Mouse (Mus musculus) MEL (cell line): Measurements from ENCODE around the gene Cnep1r1. TPM values are rescaled to one million over a fixed set of nuclear protein-coding genes. Genes with fewer than 3 reads are reported as not detected.
A peak's percentile ranks its signal among the peaks of the same experiment; 100 is the strongest.

Experiments
- DNase-seq: peaks from one replicate; pipeline ENCODE4 v3.0.0; 2011; ENCODE audit warnings: low read depth, low spot score
- H3K27ac ChIP-seq: 2 replicates; pipeline ENCODE4 v1.5.1; 2012; ENCODE audit warnings: low read depth, mild to moderate bottlenecking, control low read depth, low read length, moderate library complexity; ENCODE audit not compliant: control insufficient read depth
- H3K27me3 ChIP-seq, 2 experiments: fragments of 150-350 bp in 1 of 2; sonication (generic) in 1 of 2; 2 replicates each; pipeline ENCODE4 v1.6.1; 2012; ENCODE audit warnings: low read length in 2 of 2, mild to moderate bottlenecking in 2 of 2, improper control_type of control experiment in 1 of 2, moderate library complexity in 1 of 2; ENCODE audit not compliant: insufficient read depth in 2 of 2, control insufficient read depth in 1 of 2
- H3K36me3 ChIP-seq, 2 experiments: 2 replicates each; pipeline ENCODE4 v1.6.1; 2012 to 2014; ENCODE audit warnings: low read length in 2 of 2, improper control_type of control experiment in 1 of 2, inconsistent platforms in 1 of 2, mild to moderate bottlenecking in 1 of 2; ENCODE audit not compliant: insufficient read depth in 2 of 2, control insufficient read depth in 1 of 2
- H3K4me1 ChIP-seq, 2 experiments: fragments of 150-350 bp in 1 of 2; sonication (generic) in 1 of 2; 2 replicates each; pipeline ENCODE4 v1.6.1; 2012; ENCODE audit warnings: low read length in 2 of 2, improper control_type of control experiment in 1 of 2, mild to moderate bottlenecking in 1 of 2; ENCODE audit not compliant: insufficient read depth in 2 of 2, control insufficient read depth in 1 of 2
- H3K4me3 ChIP-seq, 2 experiments: fragments of 150-350 bp in 1 of 2; sonication (generic) in 1 of 2; 2 replicates each; pipeline ENCODE4 v1.5.1; 2012; ENCODE audit warnings: low read depth in 2 of 2, low read length in 2 of 2, mild to moderate bottlenecking in 2 of 2, moderate library complexity in 2 of 2, control low read depth in 1 of 2, improper control_type of control experiment in 1 of 2; ENCODE audit not compliant: control insufficient read depth in 1 of 2, insufficient read depth in 1 of 2
- H3K79me2 ChIP-seq: 2 replicates; pipeline ENCODE4 v1.6.1; 2012; ENCODE audit warnings: mild to moderate bottlenecking, low read length, moderate library complexity; ENCODE audit not compliant: control insufficient read depth, poor library complexity, insufficient read depth
- H3K9ac ChIP-seq: 2 replicates; pipeline ENCODE4 v1.6.1; 2012; ENCODE audit warnings: low read depth, mild to moderate bottlenecking, control low read depth, low read length, moderate library complexity; ENCODE audit not compliant: control insufficient read depth, poor library complexity, severe bottlenecking
- H3K9me3 ChIP-seq: fragments of 150-350 bp; sonication (generic); replicated peaks from 2 replicates; pipeline ENCODE4 v1.6.1; 2012; ENCODE audit warnings: mild to moderate bottlenecking, low read length, improper control_type of control experiment, moderate library complexity; ENCODE audit not compliant: insufficient read depth
- BHLHE40 ChIP-seq: IDR thresholded peaks from 2 replicates; pipeline ENCODE4 v1.6.1; 2012; ENCODE audit warnings: low read depth, mild to moderate bottlenecking, inconsistent platforms, low read length, improper control_type of control experiment, borderline replicate concordance
- CHD2 ChIP-seq: IDR thresholded peaks from 2 replicates; pipeline ENCODE4 v1.6.1; 2011; ENCODE audit warnings: low read length, improper control_type of control experiment
- EP300 ChIP-seq, 2 experiments: IDR thresholded peaks; 2 replicates each; pipeline ENCODE4 v1.6.1; 2011; ENCODE audit warnings: improper control_type of control experiment in 2 of 2, low read length in 2 of 2, low read depth in 1 of 2, mild to moderate bottlenecking in 1 of 2
- ETS1 ChIP-seq: IDR thresholded peaks from 2 replicates; pipeline ENCODE4 v1.6.1; 2012; ENCODE audit warnings: low read depth, mild to moderate bottlenecking, inconsistent platforms, low read length, improper control_type of control experiment, moderate library complexity
- GABPA ChIP-seq: IDR thresholded peaks from 2 replicates; pipeline ENCODE4 v1.6.1; 2012; ENCODE audit warnings: low read depth, mild to moderate bottlenecking, inconsistent platforms, low read length, improper control_type of control experiment, moderate library complexity
- GATA1 ChIP-seq: IDR thresholded peaks from 2 replicates; pipeline ENCODE4 v1.6.1; 2011; ENCODE audit warnings: low read depth, low read length, improper control_type of control experiment
- HCFC1 ChIP-seq: IDR thresholded peaks from 2 replicates; pipeline ENCODE4 v1.6.1; 2012; ENCODE audit warnings: low read depth, mild to moderate bottlenecking, inconsistent platforms, low read length, improper control_type of control experiment, moderate library complexity
- KAT2A ChIP-seq: conservative IDR thresholded peaks from 2 replicates; pipeline ENCODE4 v1.6.1; 2012; ENCODE audit warnings: low read depth, low read length, improper control_type of control experiment, inconsistent platforms
- MAX ChIP-seq: IDR thresholded peaks from 2 replicates; pipeline ENCODE4 v1.6.1; 2011; ENCODE audit warnings: low read length, improper control_type of control experiment
- MAZ ChIP-seq: IDR thresholded peaks from 2 replicates; pipeline ENCODE4 v1.6.1; 2012; ENCODE audit warnings: low read depth, mild to moderate bottlenecking, inconsistent platforms, low read length, improper control_type of control experiment
- MXI1 ChIP-seq: IDR thresholded peaks from 2 replicates; pipeline ENCODE4 v1.6.1; 2011; ENCODE audit warnings: mild to moderate bottlenecking, low read depth, low read length, improper control_type of control experiment
- MYB ChIP-seq: IDR thresholded peaks from 2 replicates; pipeline ENCODE4 v1.6.1; 2011; ENCODE audit warnings: mild to moderate bottlenecking, low read depth, low read length, improper control_type of control experiment
- MYC ChIP-seq: IDR thresholded peaks from 2 replicates; pipeline ENCODE4 v1.6.1; 2011; ENCODE audit warnings: low read depth, mild to moderate bottlenecking, low read length, improper control_type of control experiment, moderate library complexity
- NELFE ChIP-seq: IDR thresholded peaks from 2 replicates; pipeline ENCODE4 v1.6.1; 2011; ENCODE audit warnings: low read depth, low read length, improper control_type of control experiment
- NRF1 ChIP-seq: IDR thresholded peaks from 2 replicates; pipeline ENCODE4 v1.6.1; 2014; ENCODE audit warnings: low read depth, mild to moderate bottlenecking, inconsistent platforms, low read length, improper control_type of control experiment, moderate library complexity; ENCODE audit not compliant: poor library complexity, insufficient read depth, severe bottlenecking
- POLR2A ChIP-seq, 2 experiments: IDR thresholded peaks; 2 replicates each; pipeline ENCODE4 v1.6.1; 2011 to 2012; ENCODE audit warnings: low read length in 2 of 2, mild to moderate bottlenecking in 2 of 2, control low read depth in 1 of 2, improper control_type of control experiment in 1 of 2, low read depth in 1 of 2, moderate library complexity in 1 of 2; ENCODE audit not compliant: control insufficient read depth in 1 of 2, insufficient read depth in 1 of 2, poor library complexity in 1 of 2
- POLR2AphosphoS2 ChIP-seq: IDR thresholded peaks from 2 replicates; pipeline ENCODE4 v1.6.1; 2011; ENCODE audit warnings: low read length, improper control_type of control experiment
- POLR2AphosphoS5 ChIP-seq: IDR thresholded peaks from 2 replicates; pipeline ENCODE4 v1.6.1; 2012; ENCODE audit warnings: low read depth, borderline replicate concordance, mild to moderate bottlenecking, inconsistent platforms, low read length, moderate library complexity, mixed read lengths
- RCOR1 ChIP-seq: IDR thresholded peaks from 2 replicates; pipeline ENCODE4 v1.6.1; 2012; ENCODE audit warnings: low read depth, mild to moderate bottlenecking, inconsistent platforms, low read length, improper control_type of control experiment
- SIN3A ChIP-seq: IDR thresholded peaks from 2 replicates; pipeline ENCODE4 v1.6.1; 2012; ENCODE audit warnings: low read length, improper control_type of control experiment, inconsistent platforms
- TBP ChIP-seq: IDR thresholded peaks from 2 replicates; pipeline ENCODE4 v1.8.0; 2011; ENCODE audit warnings: low read depth, low read length, improper control_type of control experiment
- TCF12 ChIP-seq: IDR thresholded peaks from 2 replicates; pipeline ENCODE4 v1.6.1; 2014; ENCODE audit warnings: low read depth, mild to moderate bottlenecking, inconsistent platforms, low read length, improper control_type of control experiment, moderate library complexity
- USF1 ChIP-seq: IDR thresholded peaks from 2 replicates; pipeline ENCODE4 v1.6.1; 2014; ENCODE audit warnings: low read depth, mild to moderate bottlenecking, inconsistent platforms, low read length, improper control_type of control experiment, moderate library complexity
- USF2 ChIP-seq, 2 experiments: IDR thresholded peaks; 2 replicates each; pipeline ENCODE4 v1.6.1; 2011 to 2012; ENCODE audit warnings: improper control_type of control experiment in 2 of 2, low read length in 2 of 2, borderline replicate concordance in 1 of 2, inconsistent platforms in 1 of 2, low read depth in 1 of 2, mild to moderate bottlenecking in 1 of 2; ENCODE audit not compliant: insufficient read depth in 1 of 2
- polyA plus RNA-seq, 2 experiments: library from polyadenylated mRNA; stranded (reverse) in 1 of 2; unstranded in 1 of 2; fragments of >175 nt in 1 of 2; fragments of >200 nt in 1 of 2; gene quantifications; 2 replicates each; pipeline versions ENCODE4 v1.2.1 to v1.2.4; 2012; ENCODE audit warnings: low replicate concordance in 2 of 2, low read depth in 1 of 2; ENCODE audit not compliant: insufficient read length in 2 of 2, insufficient read depth in 1 of 2, missing spikeins in 1 of 2
- total RNA-seq: library from RNA; depleted of rRNA; stranded (reverse); fragments of 300-350 nt; gene quantifications from 2 replicates; pipeline ENCODE4 v1.2.3, GENCODE M21; 2012

The Cnep1r1 gene
- total and polyA plus RNA-seq, 3 experiments = 12.1 to 31.2 TPM; not detected in 1

DNA sequence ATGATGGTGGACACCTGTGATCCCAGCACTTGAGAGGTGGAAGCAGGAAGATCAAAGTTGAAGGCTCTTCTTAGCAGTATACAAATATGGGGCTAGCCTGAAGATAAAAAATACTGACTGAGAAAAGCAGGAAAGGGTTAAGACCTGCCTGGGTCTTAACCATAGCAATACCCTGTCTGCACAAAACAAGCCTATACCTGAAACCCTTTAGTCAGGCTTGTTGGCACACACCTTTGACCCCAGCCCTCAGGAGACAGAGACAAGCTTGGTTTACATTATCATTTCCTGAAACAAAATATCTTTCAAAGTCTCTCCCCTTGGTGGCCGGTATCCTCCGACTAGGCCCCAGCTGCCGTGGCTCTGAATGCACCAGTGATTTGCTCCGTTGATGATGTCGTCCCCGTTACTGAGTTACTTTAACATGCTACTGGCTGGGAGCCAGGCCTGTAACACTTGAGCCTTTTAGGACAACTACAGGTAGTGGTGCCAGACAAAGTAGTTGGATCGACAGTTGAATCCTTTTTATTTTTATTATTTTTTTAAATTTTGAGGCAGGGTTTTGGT lies 12.3 kb downstream of the Cnep1r1 start:
- Histone ChIP-seq H3K9me3 (no peaks in the 10 kb centered on the region), H3K4me3 (no peak overlapping the region), H3K4me1 (peaks cover 5 to 9% of the 10 kb centered on the region in 2 experiments), H3K27ac (no peak overlapping the region), H3K9ac (no peak overlapping the region), H3K36me3 (peaks cover 7 to 25% of the 10 kb centered on the region in 2 experiments), H3K79me2 (no peaks in the 10 kb centered on the region), H3K27me3 (no peaks in the 10 kb centered on the region)
- TF ChIP-seq GABPA (no peak), KAT2A (no peak), GATA1 (no peak), MYB (no peak), MXI1 (no peak), EP300 (IDR thresholded peaks at IDR 0.05; ENCODE audit: low read depth in 1 of 2, low read length in 2 of 2) (no peak), CHD2 (no peak), MAX (no peak), SIN3A (no peak), BHLHE40 (no peak), NELFE (no peak), MAZ (no peak), MYC (no peak), HCFC1 (no peak)
- DNase-seq = no peak

- peak; percentile 75 for TF ChIP-seq HCFC1
- no peak for TF ChIP-seq RCOR1
- TF ChIP-seq POLR2AphosphoS2 = peak; percentile 78; the same call in 1 of the 2 replicates
- TF ChIP-seq POLR2AphosphoS5 = 0 out of 2 replicates have a peak, but pooled peaks have one; percentile 44
- TF ChIP-seq TCF12 = peak; percentile 44; the same call in 1 of the 2 replicates
- TF ChIP-seq POLR2A (IDR thresholded peaks at IDR 0.05; ENCODE audit: control insufficient read depth in 1 of 2, insufficient read depth in 1 of 2, low read depth in 1 of 2, low read length in 2 of 2, poor library complexity in 1 of 2) = peak; percentile 88 to 97
- peak; percentile 94 for TF ChIP-seq MXI1
- TF ChIP-seq ETS1 = no peak; the same call in 1 of the 2 replicates
- TF ChIP-seq BHLHE40 = no peak
- peak; percentile 91 for TF ChIP-seq NELFE
- TF ChIP-seq USF2 (IDR thresholded peaks at IDR 0.05; ENCODE audit: borderline replicate concordance in 1 of 2, insufficient read depth in 1 of 2, low read depth in 1 of 2, low read length in 2 of 2) = no peak
- 0 out of 2 replicates have a peak, but pooled peaks have one; percentile 6 for TF ChIP-seq USF1
- peak; percentile 84 for TF ChIP-seq MAX
- peak; percentile 79 for TF ChIP-seq SIN3A
- TF ChIP-seq TBP = peak; percentile 82
- TF ChIP-seq NRF1 = peak; percentile 93
- peak; percentile 91 for TF ChIP-seq MYC
- H3K4me1 ChIP-seq = peaks cover 0 to 8% of the 10 kb centered on the region in 2 experiments; a peak in 2 of 4 replicates
- H3K27ac ChIP-seq = peak within 1 kb of the TSS; percentile 87
- H3K79me2 ChIP-seq = peaks cover 32% of the 10 kb centered on the region
- peaks cover 8 to 21% of the 10 kb centered on the region in 2 experiments for H3K36me3 ChIP-seq
- peak within 1 kb of the TSS; percentile 98 for H3K9ac ChIP-seq
- peak within 1 kb of the TSS; percentile 75 to 91 for H3K4me3 ChIP-seq
- no peaks in the 10 kb centered on the region for H3K27me3 ChIP-seq
- DNase-seq = peak; percentile 94
- no peaks in the 10 kb centered on the region for H3K9me3 ChIP-seq
Measured at GRCm38 (mm10) chr8:88137748-88138484, 19.3 kb downstream of the Cnep1r1 start, which contains the start of gene Heatr3. TSS of gene Heatr3 (plus strand) at chr8:88137855.
